13 mouse cellular contexts compared by ENCODE assay signal in the genomic region with DNA sequence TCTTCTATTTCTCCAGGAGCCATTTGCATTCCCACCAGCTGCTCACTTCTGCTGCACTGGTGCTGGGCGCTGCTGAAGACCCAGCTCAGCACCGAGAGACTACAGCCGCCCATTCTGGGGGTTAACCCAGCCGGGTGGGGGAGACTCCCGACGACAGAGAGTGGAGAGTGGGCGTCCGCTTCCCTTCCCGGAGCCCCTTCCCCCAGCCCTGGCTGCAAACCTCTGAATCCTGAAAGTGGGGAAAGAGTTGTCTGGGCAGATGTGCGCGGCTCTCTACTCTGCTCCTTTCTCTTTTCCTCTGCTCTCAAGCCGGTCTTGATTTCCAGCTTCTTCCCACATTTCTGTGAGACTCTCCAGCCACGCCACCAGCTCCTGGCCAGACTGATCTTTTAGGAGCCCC. TPM values are rescaled to one million over a fixed set of nuclear protein-coding genes. Genes with fewer than 3 reads are reported as not detected.
A peak's percentile ranks its signal among the peaks of the same experiment; 100 is the strongest.
DNase-seq lines count a peak whose midpoint lies in the region; ATAC-seq and TF ChIP-seq lines count a peak whose summit lies in the region.
"Had no signal": no experiment of that assay in that cellular context is flagged by ENCODE, and none has a peak within 500 bp of the region (broad histone marks: within the 10 kb centered on the region; RNA-seq: fewer than 3 reads in every experiment).

No protein-coding gene starts in this region.

- WGBS in forebrain, embryonic 14.5 days: under 1% methylated on average over 13 of the region's 13 CpGs
- under 1% methylated on average over 13 of the region's 13 CpGs for WGBS in forebrain, embryonic 13.5 days
- WGBS in lung, embryonic 16.5 days: 2% methylated on average over 13 of the region's 13 CpGs
- WGBS in lung, postnatal 0 days: 1% methylated on average over 13 of the region's 13 CpGs
- 25% methylated on average over 13 of the region's 13 CpGs for WGBS in intestine, postnatal 0 days
- 3% methylated on average over 13 of the region's 13 CpGs for WGBS in stomach, embryonic 15.5 days

- no peak overlapping the region for H3K4me3 ChIP-seq in forebrain, embryonic 14.5 days (ENCODE audit: low read depth, low read length)
- no peak overlapping the region for H3K4me3 ChIP-seq in forebrain, embryonic 13.5 days
- peak overlapping the region; percentile 7; the same call in 1 of the 2 replicates for H3K4me3 ChIP-seq in lung, embryonic 16.5 days (ENCODE audit: low read length)
- H3K4me3 ChIP-seq in lung, postnatal 0 days (ENCODE audit: low read depth, low read length): no peak overlapping the region
- peak overlapping the region; percentile 11 for H3K4me3 ChIP-seq in intestine, postnatal 0 days (ENCODE audit: low read depth, low read length)
- H3K4me3 ChIP-seq in stomach, embryonic 15.5 days (replicated peaks): no peak overlapping the region; the same call in 1 of the 2 replicates

- peaks cover 71% of the 10 kb centered on the region for H3K27me3 ChIP-seq in forebrain, embryonic 14.5 days (replicated peaks; ENCODE audit: control insufficient read depth, insufficient read depth, low read length)
- peaks cover 90% of the 10 kb centered on the region for H3K27me3 ChIP-seq in forebrain, embryonic 13.5 days
- peaks cover 84% of the 10 kb centered on the region for H3K27me3 ChIP-seq in lung, embryonic 16.5 days (ENCODE audit: control insufficient read depth, insufficient read depth, low read depth, low read length)
- peaks cover 63% of the 10 kb centered on the region for H3K27me3 ChIP-seq in lung, postnatal 0 days (replicated peaks; ENCODE audit: insufficient read depth, low read length)
- H3K27me3 ChIP-seq in intestine, postnatal 0 days (replicated peaks; ENCODE audit: control insufficient read depth, insufficient read depth, low read length): peaks cover 77% of the 10 kb centered on the region
- H3K27me3 ChIP-seq in stomach, embryonic 15.5 days (replicated peaks): peaks cover 65% of the 10 kb centered on the region

- no peak for TF ChIP-seq CTCF in lung, postnatal 0 days (IDR thresholded peaks at IDR 0.05)
- TF ChIP-seq CTCF in intestine, postnatal 0 days (IDR thresholded peaks at IDR 0.05; ENCODE audit: low read depth): no peak

- TF ChIP-seq EP300 in lung, postnatal 0 days (IDR thresholded peaks at IDR 0.05): no peak

- H3K9ac ChIP-seq in forebrain, embryonic 14.5 days (ENCODE audit: low read length): no peak overlapping the region
- no peak overlapping the region for H3K9ac ChIP-seq in forebrain, embryonic 13.5 days
- H3K9ac ChIP-seq in lung, embryonic 16.5 days (ENCODE audit: low read length): no peak overlapping the region
- H3K9ac ChIP-seq in lung, postnatal 0 days (replicated peaks; ENCODE audit: low read depth): no peak overlapping the region
- no peak overlapping the region for H3K9ac ChIP-seq in intestine, postnatal 0 days (ENCODE audit: low read depth, low read length)
- H3K9ac ChIP-seq in stomach, embryonic 15.5 days: no peak overlapping the region
- H3K9ac ChIP-seq: hindbrain, embryonic 14.5 days had no signal

- DNase-seq in forebrain, embryonic 14.5 days (ENCODE audit: low spot score): peak; percentile 2
- DNase-seq in lung, postnatal 0 days (ENCODE audit: low spot score): no peak
- DNase-seq in adrenal gland, adult (ENCODE audit: inconsistent age in 2 of 2, low spot score in 1 of 2): no peak
- DNase-seq: cerebellum, postnatal 25 days; lung, postnatal 14 days; right cerebral cortex, adult 18-20 months had no signal

- H3K9me3 ChIP-seq in forebrain, embryonic 14.5 days (replicated peaks; ENCODE audit: control insufficient read depth, low read length): no peaks in the 10 kb centered on the region
- no peaks in the 10 kb centered on the region for H3K9me3 ChIP-seq in forebrain, embryonic 13.5 days (replicated peaks)
- no peaks in the 10 kb centered on the region for H3K9me3 ChIP-seq in lung, embryonic 16.5 days (ENCODE audit: control insufficient read depth, low read length)
- no peaks in the 10 kb centered on the region for H3K9me3 ChIP-seq in lung, postnatal 0 days (ENCODE audit: low read length)
- H3K9me3 ChIP-seq in intestine, postnatal 0 days (ENCODE audit: control insufficient read depth): no peaks in the 10 kb centered on the region
- no peaks in the 10 kb centered on the region for H3K9me3 ChIP-seq in stomach, embryonic 15.5 days

- no peak overlapping the region for H3K27ac ChIP-seq in forebrain, embryonic 14.5 days (ENCODE audit: low read depth, low read length)
- H3K27ac ChIP-seq in forebrain, embryonic 13.5 days: no peak overlapping the region
- H3K27ac ChIP-seq in lung, embryonic 16.5 days (ENCODE audit: low read length): no peak overlapping the region
- H3K27ac ChIP-seq in lung, postnatal 0 days (ENCODE audit: low read length): no peak overlapping the region
- no peak overlapping the region for H3K27ac ChIP-seq in intestine, postnatal 0 days (ENCODE audit: low read depth, low read length)
- H3K27ac ChIP-seq in stomach, embryonic 15.5 days: no peak overlapping the region
- H3K27ac ChIP-seq: hindbrain, embryonic 14.5 days had no signal

- H3K4me1 ChIP-seq in forebrain, embryonic 14.5 days (ENCODE audit: control insufficient read depth, insufficient read depth, low read length): peaks cover 5% of the 10 kb centered on the region
- H3K4me1 ChIP-seq in forebrain, embryonic 13.5 days: peaks cover 16% of the 10 kb centered on the region
- H3K4me1 ChIP-seq in lung, embryonic 16.5 days (replicated peaks; ENCODE audit: control insufficient read depth, insufficient read depth, low read length): peaks cover 11% of the 10 kb centered on the region; the same call in 1 of the 2 replicates
- H3K4me1 ChIP-seq in lung, postnatal 0 days (ENCODE audit: insufficient read depth, low read depth, low read length): 0 out of 2 replicates have a peak, but pooled peaks cover 2% of the 10 kb centered on the region
- no peaks in the 10 kb centered on the region for H3K4me1 ChIP-seq in intestine, postnatal 0 days (replicated peaks; ENCODE audit: control insufficient read depth, insufficient read depth, low read length)
- peaks cover 12% of the 10 kb centered on the region for H3K4me1 ChIP-seq in stomach, embryonic 15.5 days

- ATAC-seq in forebrain, embryonic 14.5 days: no peak
- no peak for ATAC-seq in forebrain, embryonic 13.5 days
- ATAC-seq in lung, embryonic 16.5 days (ENCODE audit: low read depth): no peak
- no peak for ATAC-seq in lung, postnatal 0 days
- ATAC-seq in intestine, postnatal 0 days: no peak
- ATAC-seq in stomach, embryonic 15.5 days (ENCODE audit: insufficient read depth, low FRiP score, low read depth): no peak
- ATAC-seq in monocyte, adult 5-6 weeks (replicated peaks; ENCODE audit: insufficient number of reproducible peaks, low FRiP score, low TSS enrichment, poor library complexity, severe bottlenecking): no peak

- no peaks in the 10 kb centered on the region for H3K36me3 ChIP-seq in forebrain, embryonic 14.5 days (ENCODE audit: control insufficient read depth, insufficient read depth, low read length)
- no peaks in the 10 kb centered on the region for H3K36me3 ChIP-seq in forebrain, embryonic 13.5 days (ENCODE audit: poor library complexity, severe bottlenecking)
- H3K36me3 ChIP-seq in lung, embryonic 16.5 days (ENCODE audit: control insufficient read depth, insufficient read depth, low read length): no peaks in the 10 kb centered on the region
- H3K36me3 ChIP-seq in lung, postnatal 0 days (ENCODE audit: insufficient read depth, low read length): no peaks in the 10 kb centered on the region
- H3K36me3 ChIP-seq in intestine, postnatal 0 days (ENCODE audit: control insufficient read depth, insufficient read depth): no peaks in the 10 kb centered on the region
- H3K36me3 ChIP-seq in stomach, embryonic 15.5 days: no peaks in the 10 kb centered on the region

- no peak overlapping the region for H3K4me2 ChIP-seq in forebrain, embryonic 14.5 days (ENCODE audit: low read length)
- no peak overlapping the region for H3K4me2 ChIP-seq in forebrain, embryonic 13.5 days
- no peak overlapping the region for H3K4me2 ChIP-seq in lung, embryonic 16.5 days (ENCODE audit: low read depth, low read length)
- H3K4me2 ChIP-seq in lung, postnatal 0 days (replicated peaks; ENCODE audit: low read depth, low read length): no peak overlapping the region
- peak overlapping the region; percentile 17; the same call in 1 of the 2 replicates for H3K4me2 ChIP-seq in intestine, postnatal 0 days (replicated peaks; ENCODE audit: low read depth)
- H3K4me2 ChIP-seq in stomach, embryonic 15.5 days: peak overlapping the region; percentile 32; the same call in 1 of the 2 replicates
- H3K4me2 ChIP-seq: hindbrain, embryonic 14.5 days had no signal

RNA-seq across cellular contexts. Expression of a gene that starts 2.6 kb away (rescaled TPM):
- 9.3 and 13.7 TPM in 2 replicates for polyA plus RNA-seq in forebrain, embryonic 14.5 days (2014; fragmentation: Nextera tagmentation; extraction: Ambion mirVana)
- 7.2 and 22.8 TPM in 2 replicates for polyA plus RNA-seq in forebrain, embryonic 13.5 days (2015; fragmentation: Nextera tagmentation; extraction: Ambion mirVana)
- polyA plus RNA-seq in lung, embryonic 16.5 days (2015; fragmentation: Nextera tagmentation; extraction: Ambion mirVana): 4.0 and 7.0 TPM in 2 replicates
- polyA plus RNA-seq in lung, postnatal 0 days (2015; fragmentation: Nextera tagmentation; extraction: Ambion mirVana): 1.5 and 1.8 TPM in 2 replicates
- polyA plus RNA-seq in intestine, postnatal 0 days (2015; fragmentation: Nextera tagmentation; extraction: Ambion mirVana): 12.3 and 18.3 TPM in 2 replicates
- 16.5 and 23.8 TPM in 2 replicates for polyA plus RNA-seq in stomach, embryonic 15.5 days (2015; fragmentation: Nextera tagmentation; extraction: Ambion mirVana)
- total RNA-seq in monocyte, adult 5-6 weeks (2017): not detected in 3 replicates
- total RNA-seq: left cerebral cortex, postnatal 14 days had no signal

Comparison
In these comparisons a context has a peak if more than half of its experiments do, and no peak if none do; other contexts are left out.
1. H3K4me3 ChIP-seq: peak in lung, embryonic 16.5 days (single experiment) and intestine, postnatal 0 days (single experiment); none in forebrain, embryonic 14.5 days (single experiment), forebrain, embryonic 13.5 days (single experiment), lung, postnatal 0 days (single experiment) and stomach, embryonic 15.5 days (single experiment).
2. H3K4me2 ChIP-seq: peak in intestine, postnatal 0 days (single experiment) and stomach, embryonic 15.5 days (single experiment); none in forebrain, embryonic 14.5 days (single experiment), forebrain, embryonic 13.5 days (single experiment), lung, embryonic 16.5 days (single experiment) and lung, postnatal 0 days (single experiment).